Mouse (Mus musculus) MEL-GATA-1-ER (cell line): ENCODE results near the gene Trim17.

Experiments used
- DNase-seq: peaks from one replicate; pipeline ENCODE4 v3.0.0-alpha.2; 2012; ENCODE audit warnings: low read depth; ENCODE audit errors: extremely low read depth

Trim17 gene

GRCm38 (mm10) chr11:58990794-58991193 lies 36.3 kb downstream of the Trim17 start:
- no peak for DNase-seq

GRCm38 (mm10) chr11:58991911-58992310 lies 37.4 kb downstream of the Trim17 start:
- DNase-seq = no peak

- DNase-seq = no peak
These were observed 38.7 kb downstream of the Trim17 start for GRCm38 (mm10) chr11:58993091-58993670.

- DNase-seq = no peak
These were observed 39.9 kb downstream of the Trim17 start for GRCm38 (mm10) chr11:58994337-58994826.

GRCm38 (mm10) chr11:58995061-58995806 lies 40.7 kb downstream of the Trim17 start:
- DNase-seq = no peak

GRCm38 (mm10) chr11:58995807-58996370 lies 41.4 kb downstream of the Trim17 start:
- DNase-seq = no peak

- no peak for DNase-seq
These were observed 43.1 kb downstream of the Trim17 start for GRCm38 (mm10) chr11:58997541-58997940.

- no peak for DNase-seq
These were observed 44.7 kb downstream of the Trim17 start for GRCm38 (mm10) chr11:58999158-58999557.

GRCm38 (mm10) chr11:58999830-59000229 lies 45.3 kb downstream of the Trim17 start:
- DNase-seq = no peak

GRCm38 (mm10) chr11:59000635-59001034 lies 46.1 kb downstream of the Trim17 start:
- no peak for DNase-seq

- no peak for DNase-seq
These were observed 48.0 kb downstream of the Trim17 start for GRCm38 (mm10) chr11:59002327-59003079.

GRCm38 (mm10) chr11:59015052-59015451 lies 60.6 kb downstream of the Trim17 start:
- no peak for DNase-seq
